Mouse (Mus musculus) left cerebral cortex, postnatal 10 days (tissue): ENCODE data around the gene Ythdc1. TPM values are rescaled to one million over a fixed set of nuclear protein-coding genes. Genes with fewer than 3 reads are reported as not detected.
A peak's percentile ranks its signal among the peaks of the same experiment; 100 is the strongest.
"Not testable (repeated sequence)": the region's sequence is repeated elsewhere in the genome, so short reads cannot be mapped to it uniquely, and the experiment has no call there.

Experiments used
- DNase-seq, 2 experiments: peaks; one replicate each; pipeline ENCODE4 v3.0.0; 2021 to 2022; ENCODE audit warnings: low spot score in 2 of 2, mixed read lengths in 1 of 2; ENCODE audit errors: extremely low spot score in 1 of 2
- intact Hi-C: fragments of 180-260 bp; cut with DNase I; formaldehyde crosslinking; loops from one replicate; pipeline ENCODE4 v1.15.1; 2025
- total RNA-seq, 2 experiments: library from RNA; stranded (reverse); gene quantifications; 2 replicates each; pipeline ENCODE4 v1.2.3; 2021

Gene Ythdc1
- 10 to 100 TPM; 45.4 to 48.0 TPM for total RNA-seq

- DNase-seq = peak; percentile 92 to 97
- intact Hi-C loops = loop anchor here (10.0 kb wide), 1 partner anchor 609 kb away; the partner anchor contains the start of gene Gnrhr
Observed at GRCm38 (mm10) chr5:86803962-86804940, at the start of gene Ythdc1. Gene Ythdc1 (plus strand): TSS chr5:86804221.

- intact Hi-C loops = no loop called here
- no peak for DNase-seq
Observed at GRCm38 (mm10) chr5:86769015-86769658, 34.9 kb upstream of the Ythdc1 start.

- DNase-seq = no peak
- intact Hi-C loops = no loop called here
Observed at GRCm38 (mm10) chr5:86771010-86771409, 33.0 kb upstream of the Ythdc1 start.

GRCm38 (mm10) chr5:86776941-86777340 lies 27.1 kb upstream of the Ythdc1 start:
- DNase-seq = no peak

GRCm38 (mm10) chr5:86778471-86778870 lies 25.6 kb upstream of the Ythdc1 start:
- intact Hi-C loops = no loop called here
- DNase-seq = no peak

More at GRCm38 (mm10) chr5:86776941-86777340, 27.1 kb upstream of the Ythdc1 start:
- intact Hi-C loops = no loop called here

GRCm38 (mm10) chr5:86783059-86783458 lies 21.0 kb upstream of the Ythdc1 start:
- intact Hi-C loops = no loop called here
- DNase-seq = no peak

GRCm38 (mm10) chr5:86784205-86784604 lies 19.8 kb upstream of the Ythdc1 start:
- intact Hi-C loops = no loop called here
- DNase-seq = no peak

- intact Hi-C loops = no loop called here
- no peak for DNase-seq
Observed at GRCm38 (mm10) chr5:86786798-86787197, 17.2 kb upstream of the Ythdc1 start.

GRCm38 (mm10) chr5:86789954-86790353 lies 14.1 kb upstream of the Ythdc1 start:
- intact Hi-C loops = no loop called here
- DNase-seq = no peak

GRCm38 (mm10) chr5:86792249-86792648 lies 11.8 kb upstream of the Ythdc1 start:
- intact Hi-C loops = no loop called here
- no peak for DNase-seq

GRCm38 (mm10) chr5:86792807-86793206 lies 11.2 kb upstream of the Ythdc1 start:
- intact Hi-C loops = no loop called here
- no peak for DNase-seq

GRCm38 (mm10) chr5:86816795-86817194 lies 12.8 kb downstream of the Ythdc1 start:
- DNase-seq = no peak
- intact Hi-C loops = no loop called here

GRCm38 (mm10) chr5:86836378-86836777 lies 32.4 kb downstream of the Ythdc1 start:
- DNase-seq, intact Hi-C loops: not testable (repeated sequence)

GRCm38 (mm10) chr5:86838110-86838509 lies 34.1 kb downstream of the Ythdc1 start:
- intact Hi-C loops = no loop called here
- no peak for DNase-seq

- intact Hi-C loops = no loop called here
- no peak for DNase-seq
Observed at GRCm38 (mm10) chr5:86839472-86839871, 35.5 kb downstream of the Ythdc1 start.

GRCm38 (mm10) chr5:86840207-86840606 lies 36.2 kb downstream of the Ythdc1 start:
- no peak for DNase-seq
- intact Hi-C loops = no loop called here

GRCm38 (mm10) chr5:86841261-86841660 lies 37.2 kb downstream of the Ythdc1 start:
- DNase-seq, intact Hi-C loops: not testable (repeated sequence)

- intact Hi-C loops = loop anchor here (5.0 to 10.0 kb wide), 2 partner anchors 1555 to 1692 kb away; no protein-coding TSS in a partner anchor
- DNase-seq = peak in 1 of 2 experiments; percentile 7
Observed at GRCm38 (mm10) chr5:86850104-86850503, 46.1 kb downstream of the Ythdc1 start.

- intact Hi-C loops = loop anchor here (5.0 to 10.0 kb wide), 2 partner anchors 1553 to 1691 kb away; no protein-coding TSS in a partner anchor
- no peak for DNase-seq
Observed at GRCm38 (mm10) chr5:86851658-86852057, 47.6 kb downstream of the Ythdc1 start.
